Mouse (Mus musculus) cortical plate, adult 2 months (tissue): ENCODE data around the gene Thpo. TPM values are rescaled to one million over a fixed set of nuclear protein-coding genes. Genes with fewer than 3 reads are reported as not detected.

Experiments used
- H3K27ac ChIP-seq: fragments of 200-500 bp; 2 replicates; pipeline ENCODE4 v1.5.1; 2012; ENCODE audit warnings: low read length, control low read depth, inconsistent platforms; ENCODE audit not compliant: insufficient read depth
- H3K4me1 ChIP-seq: fragments of 200-500 bp; 2 replicates; pipeline ENCODE4 v1.6.1; 2011; ENCODE audit warnings: low read length; ENCODE audit not compliant: control insufficient read depth, insufficient read depth
- H3K4me3 ChIP-seq: fragments of 200-500 bp; 2 replicates; pipeline ENCODE4 v1.5.1; 2011; ENCODE audit warnings: mild to moderate bottlenecking, low read length, control low read depth; ENCODE audit not compliant: insufficient read depth
- CTCF ChIP-seq: fragments of 200-500 bp; IDR thresholded peaks from 2 replicates; pipeline ENCODE4 v1.5.1; 2011; ENCODE audit warnings: mild to moderate bottlenecking, control low read depth, low read length; ENCODE audit not compliant: insufficient read depth; ENCODE audit errors: extremely low read depth
- POLR2A ChIP-seq: fragments of 200-500 bp; IDR thresholded peaks from 2 replicates; pipeline ENCODE4 v1.6.1; 2011; ENCODE audit warnings: mild to moderate bottlenecking, low read length, control low read depth; ENCODE audit not compliant: insufficient read depth; ENCODE audit errors: extremely low read depth
- polyA plus RNA-seq: library from polyadenylated mRNA; depleted of rRNA; stranded (reverse); fragments of >200 nt; gene quantifications from 2 replicates; pipeline ENCODE4 v1.2.3, GENCODE M21; 2012

Thpo gene
- polyA plus RNA-seq, 1 experiment: 20.6 TPM

DNA sequence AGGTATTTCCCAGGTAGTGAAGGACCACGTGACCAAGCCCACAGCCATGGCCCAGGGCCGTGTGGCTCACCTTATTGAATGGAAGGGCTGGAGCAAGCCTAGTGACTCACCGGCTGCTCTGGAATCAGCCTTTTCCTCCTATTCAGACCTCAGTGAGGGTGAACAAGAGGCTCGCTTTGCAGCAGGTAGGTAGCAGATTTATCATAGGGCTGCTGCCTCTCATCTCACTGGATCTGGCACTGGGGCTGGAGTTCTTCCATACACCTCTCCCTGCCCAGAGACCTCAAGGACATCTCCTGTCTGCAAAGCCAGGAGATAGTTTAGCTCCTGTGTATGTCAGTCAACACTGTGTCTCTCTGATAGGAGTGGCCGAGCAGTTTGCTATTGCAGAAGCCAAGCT is 35.0 kb downstream of the Thpo start:
- no peak for TF ChIP-seq CTCF
- no peak for TF ChIP-seq POLR2A
- Histone ChIP-seq H3K4me3 (no peak overlapping the region), H3K4me1 (0 out of 2 replicates have a peak, but pooled peaks cover 2% of the 10 kb centered on the region), H3K27ac (no peak overlapping the region)

GRCm38 (mm10) chr16:20695622-20696323 is 38.5 kb downstream of the Thpo start:
- TF ChIP-seq CTCF (no peak), POLR2A (0 out of 2 replicates have a peak, but pooled peaks have one; percentile 19)
- H3K4me1 ChIP-seq: 0 out of 2 replicates have a peak, but pooled peaks cover 2% of the 10 kb centered on the region
- H3K27ac ChIP-seq: peak overlapping the region; percentile 92
- H3K4me3 ChIP-seq: peak overlapping the region; percentile 75

GRCm38 (mm10) chr16:20694781-20695180 is 39.5 kb downstream of the Thpo start:
- Histone ChIP-seq H3K27ac (peak overlapping the region; percentile 92), H3K4me1 (0 out of 2 replicates have a peak, but pooled peaks cover 2% of the 10 kb centered on the region), H3K4me3 (peak overlapping the region; percentile 75)
- peak; percentile 70; the same call in 1 of the 2 replicates for TF ChIP-seq POLR2A
- TF ChIP-seq CTCF: no peak

GRCm38 (mm10) chr16:20693111-20693701 is 41.1 kb downstream of the Thpo start, which contains the start of gene Fam131a:
Fam131a (plus strand) TSS chr16:20693241.
- H3K4me1 ChIP-seq: no peaks in the 10 kb centered on the region
- TF ChIP-seq POLR2A (peak; percentile 93), CTCF (no peak)
- H3K27ac ChIP-seq: peak within 1 kb of the TSS; percentile 98
- peak within 1 kb of the TSS; percentile 82 for H3K4me3 ChIP-seq

DNA sequence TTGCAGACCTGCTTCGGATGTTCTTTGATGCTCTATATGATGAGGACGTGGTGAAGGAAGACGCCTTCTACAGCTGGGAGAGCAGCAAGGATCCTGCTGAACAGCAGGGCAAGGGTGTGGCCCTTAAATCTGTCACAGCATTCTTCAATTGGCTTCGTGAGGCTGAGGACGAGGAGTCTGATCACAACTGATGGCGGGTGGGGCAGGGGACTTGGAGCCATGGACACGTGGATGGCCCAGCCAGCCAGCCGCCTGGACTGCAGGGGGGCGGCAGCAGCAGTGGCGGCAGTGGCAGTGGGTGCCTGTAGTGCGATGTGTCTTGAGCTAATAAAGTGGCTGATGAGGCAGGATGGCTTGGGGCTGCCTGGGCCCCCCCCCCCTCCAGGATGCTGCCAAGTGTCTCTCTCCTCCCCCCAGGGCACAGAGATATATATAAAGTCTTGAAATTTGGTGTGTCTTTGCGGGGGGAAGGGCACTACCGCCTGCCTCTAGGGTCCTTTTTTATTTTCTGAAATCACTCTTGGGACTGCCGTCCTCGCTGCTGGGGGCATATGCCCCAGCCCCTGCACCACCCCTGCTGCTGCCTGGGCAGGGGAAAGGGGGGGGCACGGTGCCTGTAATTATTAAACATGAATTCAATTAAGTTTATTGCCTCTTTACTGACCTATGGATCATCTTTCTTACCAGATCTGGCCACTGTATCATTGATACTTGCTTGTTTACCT is 41.9 kb downstream of the Thpo start:
- no peaks in the 10 kb centered on the region for H3K4me1 ChIP-seq
- TF ChIP-seq CTCF (no peak), POLR2A (no peak)
- H3K27ac ChIP-seq: peak overlapping the region; percentile 1; the same call in 1 of the 2 replicates
- H3K4me3 ChIP-seq: peak overlapping the region; percentile 82; the same call in 1 of the 2 replicates

DNA sequence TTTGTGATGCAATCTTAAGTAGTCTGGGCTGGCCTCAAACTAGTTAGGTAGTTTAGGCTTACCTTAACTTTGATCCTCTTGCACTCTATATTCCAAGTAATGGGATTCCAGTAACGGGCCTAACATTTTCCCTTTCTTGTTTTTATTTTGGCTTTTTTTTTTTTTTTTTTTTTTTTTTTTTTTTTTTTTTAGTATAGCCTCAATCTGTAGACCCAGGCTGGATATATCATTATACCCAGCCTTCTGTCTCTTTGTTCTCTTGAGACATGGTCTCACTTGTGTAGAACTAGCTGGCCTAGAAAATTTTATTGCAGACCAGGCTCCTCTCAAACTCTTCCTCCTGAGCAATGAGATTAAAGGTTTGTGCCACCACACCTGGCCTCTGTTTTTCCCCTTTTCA is 42.7 kb downstream of the Thpo start:
- Histone ChIP-seq H3K27ac (no peak overlapping the region), H3K4me3 (no peak overlapping the region), H3K4me1 (no peaks in the 10 kb centered on the region)
- TF ChIP-seq CTCF (no peak), POLR2A (no peak)

DNA sequence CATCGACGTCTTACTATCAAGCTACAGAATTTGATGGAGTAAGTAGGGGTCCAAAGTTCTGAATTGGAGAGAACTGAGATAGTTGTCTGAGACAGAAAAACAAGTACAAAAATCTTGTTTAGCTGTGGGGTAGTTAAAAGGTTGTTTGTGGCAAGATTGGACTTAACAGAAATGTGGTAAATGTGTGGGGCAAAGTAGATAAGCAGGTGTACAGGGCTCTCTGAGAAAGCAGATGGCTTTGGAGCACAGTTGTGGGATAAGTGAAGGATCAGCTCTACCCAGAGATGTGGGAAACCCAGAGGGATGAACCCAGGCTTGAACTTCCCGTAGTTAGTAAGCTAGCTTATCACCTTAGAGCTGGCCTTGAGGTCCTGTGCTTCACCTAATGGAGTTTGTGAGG is 43.5 kb downstream of the Thpo start:
- Histone ChIP-seq H3K27ac (no peak overlapping the region), H3K4me1 (no peaks in the 10 kb centered on the region), H3K4me3 (no peak overlapping the region)
- TF ChIP-seq POLR2A: no peak
- TF ChIP-seq CTCF: no peak

- Histone ChIP-seq H3K27ac (no peak overlapping the region), H3K4me3 (no peak overlapping the region)
- TF ChIP-seq POLR2A (no peak), CTCF (no peak)
Observed at GRCm38 (mm10) chr16:20677974-20678675, 56.2 kb downstream of the Thpo start.

GRCm38 (mm10) chr16:20677380-20677779 is 56.9 kb downstream of the Thpo start:
- no peak overlapping the region for H3K27ac ChIP-seq
- peaks cover 6% of the 10 kb centered on the region; the same call in 1 of the 2 replicates for H3K4me1 ChIP-seq
- no peak overlapping the region for H3K4me3 ChIP-seq
- no peak for TF ChIP-seq CTCF
- no peak for TF ChIP-seq POLR2A

More at GRCm38 (mm10) chr16:20677974-20678675, 56.2 kb downstream of the Thpo start:
- H3K4me1 ChIP-seq: peaks cover 6% of the 10 kb centered on the region; the same call in 1 of the 2 replicates
